Mouse (Mus musculus): ENCODE results near the gene Tm9sf1. TPM values are rescaled to one million over a fixed set of nuclear protein-coding genes. Genes with fewer than 3 reads are reported as not detected.

The Tm9sf1 gene
- polyA plus RNA-seq, 1 experiment from 2014 or later = 46.8 TPM

DNA sequence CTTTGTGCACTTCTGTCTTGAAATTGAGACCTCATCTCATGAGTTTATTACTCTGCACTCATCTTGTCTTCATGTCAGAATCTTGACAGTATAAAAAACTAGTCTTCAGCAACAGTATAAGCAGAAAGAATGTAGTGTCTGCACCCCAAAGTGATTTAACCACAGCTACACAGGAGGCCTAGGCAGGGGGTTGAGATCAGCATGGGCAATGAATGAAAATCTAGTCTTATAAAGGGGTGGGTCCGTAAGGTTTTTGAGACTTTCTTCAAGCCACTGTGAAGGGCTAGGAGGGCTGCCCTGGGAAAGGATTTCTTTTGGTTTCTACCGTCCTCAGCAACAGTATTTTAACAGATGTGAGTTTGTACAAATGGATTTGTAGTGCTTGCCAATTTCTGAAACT lies 17.0 kb upstream of the Tm9sf1 start:
- no peaks in the 10 kb centered on the region for H3K9me3 ChIP-seq (replicated peaks; ENCODE audit: control insufficient read depth, low read length)
- no peaks in the 10 kb centered on the region for H3K27me3 ChIP-seq (ENCODE audit: control insufficient read depth, insufficient read depth, low read depth, low read length)
- H3K9ac ChIP-seq (ENCODE audit: low read depth, low read length) = peak overlapping the region; percentile 67
- peaks cover 17% of the 10 kb centered on the region for H3K4me1 ChIP-seq (ENCODE audit: control insufficient read depth, low read depth, low read length)
- peak overlapping the region; percentile 45; the same call in 1 of the 2 replicates for H3K27ac ChIP-seq (ENCODE audit: low read length)
- 59% methylated on average over 2 of the region's 2 CpGs for WGBS (ENCODE audit: insufficient replicate concordance)
- peaks cover 8% of the 10 kb centered on the region for H3K36me3 ChIP-seq (ENCODE audit: control insufficient read depth, insufficient read depth)
- peak overlapping the region; percentile 73 for H3K4me3 ChIP-seq (ENCODE audit: low read depth, low read length)
- ATAC-seq (ENCODE audit: low read depth) = no peak
- peak overlapping the region; percentile 69 for H3K4me2 ChIP-seq (ENCODE audit: low read depth, low read length)

DNA sequence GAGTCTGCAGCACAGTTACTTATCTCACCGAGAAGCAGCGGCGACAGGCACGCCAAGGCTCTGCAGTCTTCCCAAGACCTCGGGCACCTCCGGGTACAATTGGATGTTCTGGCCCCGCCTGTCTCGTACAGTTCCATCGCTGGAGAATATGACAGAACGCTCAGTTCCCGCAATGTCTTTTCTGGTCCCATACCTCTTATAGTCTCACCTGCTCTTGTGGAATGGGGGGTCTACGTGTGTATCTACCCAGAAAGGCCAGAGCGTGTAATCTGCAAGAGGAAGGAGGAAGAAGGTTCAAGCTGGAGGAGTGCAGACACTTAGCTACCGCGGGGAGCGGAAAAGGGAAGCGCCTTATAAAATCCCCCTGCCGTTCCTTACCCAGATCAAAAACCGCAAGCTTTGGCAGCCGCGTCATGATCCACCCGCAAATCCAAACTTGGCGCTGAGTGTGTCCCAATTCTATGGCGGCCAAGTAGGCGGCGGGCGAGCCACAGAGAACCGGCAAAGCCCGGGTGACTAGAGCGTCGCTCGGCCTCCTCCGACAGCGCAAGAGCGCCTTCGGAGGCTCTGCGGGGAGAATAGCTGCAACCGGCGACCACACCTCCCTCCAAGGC lies 16.5 kb upstream of the Tm9sf1 start, which contains the start of gene Mdp1:
TSS of gene Mdp1 (minus strand) at position 549 of the 614 bp plus-strand sequence.
- Histone ChIP-seq H3K4me2 (ENCODE audit: low read depth, low read length) (peak within 1 kb of the TSS; percentile 69), H3K4me3 (ENCODE audit: low read depth, low read length) (peak within 1 kb of the TSS; percentile 73), H3K9me3 (replicated peaks; ENCODE audit: control insufficient read depth, low read length) (no peaks in the 10 kb centered on the region), H3K9ac (ENCODE audit: low read depth, low read length) (peak within 1 kb of the TSS; percentile 67), H3K36me3 (ENCODE audit: control insufficient read depth, insufficient read depth) (peaks cover 8% of the 10 kb centered on the region), H3K27ac (ENCODE audit: low read length) (peak within 1 kb of the TSS; percentile 45), H3K4me1 (ENCODE audit: control insufficient read depth, low read depth, low read length) (peaks cover 17% of the 10 kb centered on the region), H3K27me3 (ENCODE audit: control insufficient read depth, insufficient read depth, low read depth, low read length) (no peaks in the 10 kb centered on the region)
- ATAC-seq (ENCODE audit: low read depth) = peak; percentile 94
- WGBS (ENCODE audit: insufficient replicate concordance) = under 1% methylated on average over 39 of the region's 39 CpGs

DNA sequence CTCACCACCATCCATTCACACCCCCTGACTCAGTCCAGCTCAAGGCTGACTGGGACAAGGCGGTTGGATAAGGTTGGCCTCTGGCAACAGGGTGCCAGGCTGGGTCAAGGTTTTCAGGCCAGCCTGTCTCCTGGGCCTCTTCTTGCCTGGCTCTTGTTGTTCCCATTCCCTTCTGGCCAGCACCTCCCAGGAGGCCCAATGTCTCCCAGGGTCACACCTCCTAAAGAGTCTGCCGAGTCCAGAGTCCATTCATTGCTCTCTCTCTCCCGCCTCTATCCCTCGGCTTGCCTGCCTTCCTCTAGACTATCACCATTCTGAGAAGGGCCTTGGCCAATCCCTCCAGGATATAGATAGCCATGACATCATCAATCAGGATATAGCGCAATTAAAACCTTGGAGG lies 14.4 kb upstream of the Tm9sf1 start:
- peaks cover 17% of the 10 kb centered on the region for H3K4me1 ChIP-seq (ENCODE audit: control insufficient read depth, low read depth, low read length)
- H3K36me3 ChIP-seq (ENCODE audit: control insufficient read depth, insufficient read depth) = peaks cover 8% of the 10 kb centered on the region
- no peak for ATAC-seq (ENCODE audit: low read depth)
- no peak overlapping the region for H3K4me3 ChIP-seq (ENCODE audit: low read depth, low read length)
- no peak overlapping the region for H3K4me2 ChIP-seq (ENCODE audit: low read depth, low read length)
- no peaks in the 10 kb centered on the region for H3K9me3 ChIP-seq (replicated peaks; ENCODE audit: control insufficient read depth, low read length)
- no peak overlapping the region for H3K27ac ChIP-seq (ENCODE audit: low read length)
- 79% methylated on average over 5 of the region's 5 CpGs for WGBS (ENCODE audit: insufficient replicate concordance)
- no peak overlapping the region for H3K9ac ChIP-seq (ENCODE audit: low read depth, low read length)
- H3K27me3 ChIP-seq (ENCODE audit: control insufficient read depth, insufficient read depth, low read depth, low read length) = no peaks in the 10 kb centered on the region

DNA sequence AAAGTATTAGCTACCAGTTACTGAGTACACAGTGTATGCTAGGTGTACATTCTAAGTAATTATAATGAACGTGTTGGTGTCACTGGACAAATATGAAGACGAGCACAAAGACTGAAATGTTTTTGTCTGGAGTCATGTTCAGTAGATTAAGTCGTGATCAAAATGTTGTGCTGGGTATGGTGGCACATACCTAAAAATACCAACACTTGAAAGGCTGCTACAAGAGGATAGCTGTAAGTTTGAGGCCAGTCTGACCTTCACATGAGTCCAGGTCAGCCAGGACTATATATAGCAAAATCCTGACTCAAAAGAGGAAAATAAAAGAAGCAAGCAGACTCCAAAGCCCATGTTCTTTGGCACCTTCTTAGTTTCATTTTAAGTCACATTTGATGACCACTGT lies 13.3 kb upstream of the Tm9sf1 start:
- H3K4me1 ChIP-seq (ENCODE audit: control insufficient read depth, low read depth, low read length) = peaks cover 17% of the 10 kb centered on the region
- no peaks in the 10 kb centered on the region for H3K9me3 ChIP-seq (replicated peaks; ENCODE audit: control insufficient read depth, low read length)
- WGBS (ENCODE audit: insufficient replicate concordance) = 68% methylated on average over 3 of the region's 3 CpGs
- no peak overlapping the region for H3K27ac ChIP-seq (ENCODE audit: low read length)
- no peak overlapping the region for H3K9ac ChIP-seq (ENCODE audit: low read depth, low read length)
- H3K27me3 ChIP-seq (ENCODE audit: control insufficient read depth, insufficient read depth, low read depth, low read length) = no peaks in the 10 kb centered on the region
- H3K4me2 ChIP-seq (ENCODE audit: low read depth, low read length) = no peak overlapping the region
- no peak overlapping the region for H3K4me3 ChIP-seq (ENCODE audit: low read depth, low read length)
- H3K36me3 ChIP-seq (ENCODE audit: control insufficient read depth, insufficient read depth) = peaks cover 4% of the 10 kb centered on the region; the same call in 1 of the 2 replicates
- ATAC-seq (ENCODE audit: low read depth) = no peak

- Histone ChIP-seq H3K9ac (ENCODE audit: low read depth, low read length) (no peak overlapping the region), H3K27me3 (ENCODE audit: control insufficient read depth, insufficient read depth, low read depth, low read length) (no peaks in the 10 kb centered on the region), H3K27ac (ENCODE audit: low read length) (no peak overlapping the region), H3K4me3 (ENCODE audit: low read depth, low read length) (no peak overlapping the region), H3K36me3 (ENCODE audit: control insufficient read depth, insufficient read depth) (no peaks in the 10 kb centered on the region), H3K4me1 (ENCODE audit: control insufficient read depth, low read depth, low read length) (no peaks in the 10 kb centered on the region), H3K9me3 (replicated peaks; ENCODE audit: control insufficient read depth, low read length) (no peaks in the 10 kb centered on the region), H3K4me2 (ENCODE audit: low read depth, low read length) (no peak overlapping the region)
- WGBS (ENCODE audit: insufficient replicate concordance) = 74% methylated on average over 7 of the region's 7 CpGs
- ATAC-seq (ENCODE audit: low read depth) = no peak
These were observed 7.9 kb upstream of the Tm9sf1 start for GRCm38 (mm10) chr14:55651528-55651927.

GRCm38 (mm10) chr14:55649884-55650283 lies 6.3 kb upstream of the Tm9sf1 start, which contains the start of gene Tssk4:
Gene Tssk4, plus strand, starts transcription at chr14:55650184.
- H3K4me2 ChIP-seq (ENCODE audit: low read depth, low read length) = no peak within 1 kb of the TSS
- H3K27me3 ChIP-seq (ENCODE audit: control insufficient read depth, insufficient read depth, low read depth, low read length) = no peaks in the 10 kb centered on the region
- H3K9ac ChIP-seq (ENCODE audit: low read depth, low read length) = no peak within 1 kb of the TSS
- WGBS (ENCODE audit: insufficient replicate concordance) = 65% methylated on average over 2 of the region's 2 CpGs
- H3K27ac ChIP-seq (ENCODE audit: low read length) = no peak within 1 kb of the TSS
- no peaks in the 10 kb centered on the region for H3K9me3 ChIP-seq (replicated peaks; ENCODE audit: control insufficient read depth, low read length)
- no peak within 1 kb of the TSS for H3K4me3 ChIP-seq (ENCODE audit: low read depth, low read length)
- H3K4me1 ChIP-seq (ENCODE audit: control insufficient read depth, low read depth, low read length) = peaks cover 8% of the 10 kb centered on the region
- peaks cover 4% of the 10 kb centered on the region; the same call in 1 of the 2 replicates for H3K36me3 ChIP-seq (ENCODE audit: control insufficient read depth, insufficient read depth)
- no peak for ATAC-seq (ENCODE audit: low read depth)

DNA sequence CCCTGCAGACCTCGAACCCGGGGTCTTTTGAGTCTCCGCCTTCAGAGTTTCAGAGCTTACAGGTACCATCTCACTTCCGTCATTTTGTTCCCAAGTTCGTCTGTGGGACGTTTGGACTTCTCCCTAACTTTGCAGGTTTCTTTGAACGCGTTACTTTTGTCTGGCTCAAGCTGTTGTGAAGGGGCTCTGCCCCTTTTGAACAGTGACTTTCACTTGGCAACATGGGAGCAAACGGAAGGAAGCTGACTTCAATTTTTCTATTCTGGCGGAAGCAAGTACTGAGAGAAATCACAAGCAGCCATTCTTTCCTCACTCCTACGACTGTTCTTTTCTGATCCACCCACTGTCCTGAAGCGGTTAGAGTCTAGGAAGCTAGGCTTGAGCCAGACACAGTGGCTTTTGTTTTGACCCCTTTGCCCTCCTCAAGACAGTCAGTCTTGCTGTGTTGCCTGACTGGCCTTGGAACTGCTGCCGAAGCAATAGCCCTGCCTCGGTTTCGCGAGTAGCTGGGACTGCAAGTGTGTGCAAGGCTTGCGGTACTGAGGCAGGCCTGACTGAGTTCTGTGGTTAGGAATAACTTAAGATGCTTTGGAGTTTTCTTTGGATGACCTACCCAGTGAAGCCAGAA lies 769 bp upstream of the Tm9sf1 start:
- no peaks in the 10 kb centered on the region for H3K27me3 ChIP-seq (ENCODE audit: control insufficient read depth, insufficient read depth, low read depth, low read length)
- 15% methylated on average over 17 of the region's 17 CpGs for WGBS (ENCODE audit: insufficient replicate concordance)
- H3K36me3 ChIP-seq (ENCODE audit: control insufficient read depth, insufficient read depth) = peaks cover 21% of the 10 kb centered on the region
- peaks cover 28% of the 10 kb centered on the region for H3K4me1 ChIP-seq (ENCODE audit: control insufficient read depth, low read depth, low read length)
- no peaks in the 10 kb centered on the region for H3K9me3 ChIP-seq (replicated peaks; ENCODE audit: control insufficient read depth, low read length)
- peak overlapping the region; percentile 93 for H3K27ac ChIP-seq (ENCODE audit: low read length)
- ATAC-seq (ENCODE audit: low read depth) = no peak
- H3K9ac ChIP-seq (ENCODE audit: low read depth, low read length) = peak overlapping the region; percentile 98
- H3K4me3 ChIP-seq (ENCODE audit: low read depth, low read length) = peak overlapping the region; percentile 99
- H3K4me2 ChIP-seq (ENCODE audit: low read depth, low read length) = peak overlapping the region; percentile 85

- H3K27ac ChIP-seq (ENCODE audit: low read length) = peak overlapping the region; percentile 93
- 19% methylated on average over 8 of the region's 8 CpGs for WGBS (ENCODE audit: insufficient replicate concordance)
- H3K4me1 ChIP-seq (ENCODE audit: control insufficient read depth, low read depth, low read length) = peaks cover 28% of the 10 kb centered on the region
- peak overlapping the region; percentile 99 for H3K4me3 ChIP-seq (ENCODE audit: low read depth, low read length)
- ATAC-seq (ENCODE audit: low read depth) = 0 out of 2 replicates have a peak, but pooled peaks have one; percentile 2
- peak overlapping the region; percentile 98 for H3K9ac ChIP-seq (ENCODE audit: low read depth, low read length)
- H3K36me3 ChIP-seq (ENCODE audit: control insufficient read depth, insufficient read depth) = peaks cover 32% of the 10 kb centered on the region
- peak overlapping the region; percentile 85 for H3K4me2 ChIP-seq (ENCODE audit: low read depth, low read length)
- no peaks in the 10 kb centered on the region for H3K9me3 ChIP-seq (replicated peaks; ENCODE audit: control insufficient read depth, low read length)
- no peaks in the 10 kb centered on the region for H3K27me3 ChIP-seq (ENCODE audit: control insufficient read depth, insufficient read depth, low read depth, low read length)
These were observed 937 bp downstream of the Tm9sf1 start for GRCm38 (mm10) chr14:55642679-55643059.

DNA sequence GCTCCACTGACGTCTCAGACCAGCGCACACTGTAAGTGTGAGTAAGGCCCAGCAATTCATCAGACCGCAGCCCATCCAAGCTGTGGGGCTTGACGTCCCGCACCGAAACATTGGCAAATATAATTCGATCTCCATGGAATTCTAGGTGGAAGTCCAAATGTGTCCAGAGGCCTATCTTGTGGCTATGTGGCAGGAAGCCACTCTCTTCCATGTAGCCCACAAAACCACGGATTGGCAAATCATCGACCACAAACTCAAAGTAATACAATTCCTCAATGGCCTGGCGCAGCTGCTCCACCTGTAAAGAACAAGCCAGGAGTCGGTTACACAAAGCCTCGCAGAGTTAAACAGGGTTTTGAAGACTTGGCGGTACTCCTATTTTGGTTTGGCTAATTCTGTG lies 2.3 kb downstream of the Tm9sf1 start:
- Histone ChIP-seq H3K36me3 (ENCODE audit: control insufficient read depth, insufficient read depth) (peaks cover 34% of the 10 kb centered on the region), H3K27me3 (ENCODE audit: control insufficient read depth, insufficient read depth, low read depth, low read length) (no peaks in the 10 kb centered on the region), H3K4me3 (ENCODE audit: low read depth, low read length) (no peak overlapping the region), H3K9ac (ENCODE audit: low read depth, low read length) (no peak overlapping the region), H3K4me2 (ENCODE audit: low read depth, low read length) (no peak overlapping the region), H3K27ac (ENCODE audit: low read length) (no peak overlapping the region), H3K9me3 (replicated peaks; ENCODE audit: control insufficient read depth, low read length) (no peaks in the 10 kb centered on the region), H3K4me1 (ENCODE audit: control insufficient read depth, low read depth, low read length) (peaks cover 27% of the 10 kb centered on the region)
- ATAC-seq (ENCODE audit: low read depth) = no peak
- 81% methylated on average over 13 of the region's 13 CpGs for WGBS (ENCODE audit: insufficient replicate concordance)

Data from liver, embryonic 16.5 days (tissue).